Mouse (Mus musculus): ENCODE results near the gene Scgb1a1. TPM values are rescaled to one million over a fixed set of nuclear protein-coding genes. Genes with fewer than 3 reads are reported as not detected.
"Not testable (repeated sequence)": the region's sequence is repeated elsewhere in the genome, so short reads cannot be mapped to it uniquely, and the experiment has no call there.

Gene Scgb1a1
- polyA plus RNA-seq (2016; fragmentation: Nextera tagmentation; extraction: Ambion mirVana), result not detected in 2 replicates

DNA sequence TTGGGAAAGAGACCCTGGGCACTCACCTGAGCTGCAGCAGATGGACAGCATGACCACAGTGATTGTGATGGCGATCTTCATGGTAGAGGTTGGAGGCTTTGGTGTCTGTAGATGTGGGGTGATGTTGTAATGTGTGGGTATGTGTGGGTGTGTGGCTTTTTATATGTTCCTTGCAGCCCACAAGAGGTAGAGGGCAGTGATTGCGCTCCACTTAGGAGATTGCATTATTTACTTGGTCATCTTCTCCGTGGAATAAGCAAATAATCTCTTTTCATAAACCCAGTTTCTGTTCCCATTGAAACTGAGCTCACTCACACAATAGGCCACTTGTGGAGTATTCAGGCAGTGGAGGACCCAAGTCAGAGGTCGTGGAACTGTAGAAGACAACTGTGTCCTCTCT is at the start of gene Scgb1a1:
Scgb1a1 (minus strand) TSS at position 138 of the 400 bp plus-strand sequence.
- H3K36me3 ChIP-seq, result no peaks in the 10 kb centered on the region
- no peaks in the 10 kb centered on the region for H3K27me3 ChIP-seq
- H3K4me2 ChIP-seq (replicated peaks), result no peak within 1 kb of the TSS
- no peak within 1 kb of the TSS for H3K9ac ChIP-seq
- ATAC-seq (ENCODE audit: insufficient number of reproducible peaks, insufficient read depth, low FRiP score, low TSS enrichment), result no peak
- no peak within 1 kb of the TSS for H3K27ac ChIP-seq
- no peaks in the 10 kb centered on the region for H3K4me1 ChIP-seq
- no peak within 1 kb of the TSS for H3K4me3 ChIP-seq
- no peaks in the 10 kb centered on the region for H3K9me3 ChIP-seq
- WGBS, result 75% methylated on average over 4 of the region's 4 CpGs

DNA sequence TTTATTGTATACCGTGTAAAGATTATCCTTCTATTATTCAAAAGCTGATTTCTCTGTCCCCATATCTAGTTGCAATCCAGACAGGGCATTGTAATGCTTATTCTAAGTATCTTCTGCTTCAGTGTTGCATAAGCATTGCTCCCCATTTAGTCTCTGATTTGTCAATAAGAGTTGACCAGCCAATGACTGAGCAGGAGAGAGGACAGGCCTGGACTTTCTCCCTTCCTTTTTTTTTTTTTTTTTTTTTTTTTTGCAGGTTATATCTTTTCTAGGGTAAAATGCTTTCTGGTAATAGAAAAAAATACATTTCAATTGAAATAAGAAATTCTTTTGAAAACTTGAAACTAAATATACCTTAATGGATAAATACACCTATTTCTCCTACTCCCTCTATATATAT is 49.4 kb upstream of the Scgb1a1 start:
- Histone ChIP-seq H3K36me3 (no peaks in the 10 kb centered on the region), H3K4me1 (0 out of 2 replicates have a peak, but pooled peaks cover 7% of the 10 kb centered on the region), H3K27me3 (no peaks in the 10 kb centered on the region), H3K9me3 (no peaks in the 10 kb centered on the region), H3K9ac (no peak overlapping the region), H3K27ac (no peak overlapping the region), H3K4me2 (replicated peaks) (no peak overlapping the region), H3K4me3 (no peak overlapping the region)
- no peak for ATAC-seq (ENCODE audit: insufficient number of reproducible peaks, insufficient read depth, low FRiP score, low TSS enrichment)
- WGBS, result 92% methylated on average over 1 of the region's 1 CpGs

DNA sequence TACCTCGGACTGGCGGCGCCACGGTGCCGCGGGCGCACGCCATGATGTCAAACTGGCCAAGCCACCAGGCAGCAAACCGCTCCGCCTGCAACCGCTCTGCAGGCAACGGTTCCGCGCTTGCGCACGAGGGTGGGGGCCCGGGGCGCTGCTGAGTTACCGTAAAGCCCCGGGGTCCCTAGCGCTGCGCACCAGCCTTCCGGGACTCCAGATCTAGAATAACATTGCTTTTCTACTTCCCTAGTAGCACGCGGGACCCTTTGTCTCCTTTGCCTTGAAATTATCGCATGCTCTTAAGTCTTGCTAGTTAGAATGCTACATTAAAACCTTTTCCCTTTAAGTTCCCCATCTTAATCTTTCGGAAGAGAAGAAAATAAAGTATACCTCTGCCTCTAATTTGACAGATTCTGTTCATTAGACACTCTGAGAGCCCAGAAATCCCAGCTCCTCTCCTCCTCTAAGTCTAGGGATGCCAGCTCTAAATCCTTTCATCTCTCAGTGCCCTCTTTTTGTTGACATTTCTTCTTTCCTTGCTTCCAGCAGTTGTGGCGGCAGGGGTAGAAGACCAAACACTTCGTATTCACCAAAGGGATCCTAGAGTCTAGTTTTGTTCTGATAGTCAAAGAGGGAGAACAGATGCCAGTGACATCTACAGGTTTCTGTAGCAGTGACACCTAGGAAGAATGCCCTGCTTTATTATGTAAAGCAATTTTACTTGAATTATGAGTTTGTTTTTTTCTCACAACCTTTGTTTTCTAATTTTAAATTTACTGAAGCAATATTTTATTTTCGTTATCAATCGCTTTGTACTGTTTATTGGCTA is 48.0 kb upstream of the Scgb1a1 start, which contains the start of gene Asrgl1:
Asrgl1 (minus strand) TSS at position 125 of the 820 bp plus-strand sequence.
- peak within 1 kb of the TSS; percentile 58 for H3K4me3 ChIP-seq
- 11% methylated on average over 31 of the region's 31 CpGs for WGBS
- H3K4me2 ChIP-seq (replicated peaks), result peak within 1 kb of the TSS; percentile 95
- 0 out of 2 replicates have a peak, but pooled peaks cover 7% of the 10 kb centered on the region for H3K4me1 ChIP-seq
- H3K27me3 ChIP-seq, result no peaks in the 10 kb centered on the region
- peak; percentile 96 for ATAC-seq (ENCODE audit: insufficient number of reproducible peaks, insufficient read depth, low FRiP score, low TSS enrichment)
- no peaks in the 10 kb centered on the region for H3K9me3 ChIP-seq
- no peak within 1 kb of the TSS for H3K27ac ChIP-seq
- H3K9ac ChIP-seq, result peak within 1 kb of the TSS; percentile 64
- no peaks in the 10 kb centered on the region for H3K36me3 ChIP-seq

DNA sequence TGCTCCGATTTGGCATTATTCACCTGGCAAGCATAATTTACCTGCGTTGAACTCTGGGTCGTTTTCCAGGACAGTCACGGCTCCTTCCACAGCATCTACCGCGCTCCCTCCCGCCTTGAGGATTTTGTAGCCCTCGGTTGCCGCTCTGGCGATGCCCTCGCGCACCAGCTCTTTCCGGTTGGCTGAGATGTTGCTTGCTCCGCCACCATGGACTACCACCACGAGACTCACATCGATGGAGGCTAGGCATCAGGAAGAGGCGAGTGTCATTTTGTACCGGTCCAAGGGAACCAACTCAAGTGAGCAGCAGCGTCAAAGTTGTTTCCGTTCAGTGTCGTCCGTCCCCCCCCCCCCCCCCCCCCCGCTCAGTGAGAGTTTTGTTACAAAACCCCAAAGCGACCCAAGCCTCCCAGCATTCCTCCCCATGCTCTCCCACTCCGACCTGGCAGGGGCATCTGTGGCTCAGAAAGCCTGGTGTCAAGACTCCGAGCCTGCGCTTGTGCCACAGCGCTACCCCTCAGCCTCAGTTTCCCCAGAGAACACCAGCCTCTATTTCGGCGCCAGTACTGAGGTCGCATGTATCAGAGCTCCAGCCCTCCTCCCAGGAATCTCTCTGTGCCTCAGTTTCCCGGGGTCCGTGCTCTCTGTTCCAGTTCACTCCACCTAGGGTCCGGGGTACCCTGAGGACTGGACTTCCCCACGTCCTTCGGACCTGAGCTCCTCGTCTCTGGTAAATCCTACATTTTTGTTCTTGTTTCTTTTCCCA is 47.2 kb upstream of the Scgb1a1 start:
- peak overlapping the region; percentile 64 for H3K9ac ChIP-seq
- H3K36me3 ChIP-seq, result no peaks in the 10 kb centered on the region
- peak overlapping the region; percentile 95 for H3K4me2 ChIP-seq (replicated peaks)
- no peak overlapping the region for H3K27ac ChIP-seq
- 0 out of 2 replicates have a peak, but pooled peaks cover 7% of the 10 kb centered on the region for H3K4me1 ChIP-seq
- peak; percentile 74 for ATAC-seq (ENCODE audit: insufficient number of reproducible peaks, insufficient read depth, low FRiP score, low TSS enrichment)
- H3K9me3 ChIP-seq, result no peaks in the 10 kb centered on the region
- H3K27me3 ChIP-seq, result no peaks in the 10 kb centered on the region
- H3K4me3 ChIP-seq, result peak overlapping the region; percentile 58
- WGBS, result 1% methylated on average over 34 of the region's 37 CpGs

DNA sequence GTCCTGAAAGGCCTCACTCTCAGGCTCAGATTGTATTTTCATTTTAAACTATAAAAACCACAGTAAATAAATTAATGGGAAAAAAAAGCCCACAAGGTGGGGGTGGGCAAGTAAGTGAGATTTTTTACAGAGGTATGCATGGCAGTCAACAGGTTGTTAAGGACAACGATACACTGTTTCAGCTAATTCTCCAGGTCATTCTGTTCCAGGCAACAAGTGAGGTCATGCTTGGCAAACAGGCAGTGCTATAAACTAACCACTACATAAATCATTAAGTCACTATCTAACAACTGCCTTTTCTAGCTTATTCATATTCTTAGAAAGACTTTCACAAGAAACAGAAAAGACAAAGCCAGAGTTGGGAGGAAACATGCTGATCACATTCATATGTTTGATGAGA is 42.2 kb upstream of the Scgb1a1 start:
- H3K4me1 ChIP-seq, result 0 out of 2 replicates have a peak, but pooled peaks cover 7% of the 10 kb centered on the region
- WGBS, result 91% methylated on average over 1 of the region's 1 CpGs
- no peak for ATAC-seq (ENCODE audit: insufficient number of reproducible peaks, insufficient read depth, low FRiP score, low TSS enrichment)
- no peak overlapping the region for H3K9ac ChIP-seq
- H3K4me3 ChIP-seq, result no peak overlapping the region
- H3K27me3 ChIP-seq, result no peaks in the 10 kb centered on the region
- no peak overlapping the region for H3K4me2 ChIP-seq (replicated peaks)
- no peak overlapping the region for H3K27ac ChIP-seq
- no peaks in the 10 kb centered on the region for H3K9me3 ChIP-seq
- H3K36me3 ChIP-seq, result peaks cover 9% of the 10 kb centered on the region; the same call in 1 of the 2 replicates

DNA sequence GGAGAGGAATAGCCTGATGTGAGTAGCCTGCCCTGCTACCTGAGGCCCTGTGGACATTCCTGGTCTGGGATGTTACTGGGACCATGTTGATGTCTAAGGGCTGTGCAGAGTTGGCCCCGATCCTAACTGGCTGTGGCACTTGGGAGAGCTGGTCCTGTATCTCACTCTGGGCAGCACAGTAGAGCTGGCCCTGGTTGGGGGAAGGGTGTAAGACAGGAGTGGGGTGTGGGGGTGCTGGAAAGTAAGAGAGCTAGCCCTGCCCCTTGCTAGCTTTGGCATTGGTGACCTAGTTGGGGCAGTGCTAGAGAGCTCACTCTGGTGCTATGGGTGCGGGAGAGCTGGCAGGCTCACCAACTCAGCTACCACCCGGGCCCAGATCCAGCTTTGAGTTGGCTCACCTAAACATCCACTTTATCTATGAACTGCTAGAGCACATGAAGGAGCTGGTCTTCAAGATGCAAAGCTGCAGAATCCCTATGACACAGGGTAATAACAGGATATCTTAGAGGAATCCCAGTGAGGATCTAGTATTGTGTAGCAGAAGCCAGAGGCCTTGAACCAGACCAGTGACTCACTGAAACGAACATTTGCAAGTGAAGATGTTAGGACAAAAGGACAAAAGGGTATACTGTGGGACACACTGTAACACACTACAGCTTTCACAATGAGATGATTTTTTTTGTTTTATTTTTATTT is 40.9 kb upstream of the Scgb1a1 start:
- Histone ChIP-seq H3K4me2 (replicated peaks) (no peak overlapping the region), H3K27ac (no peak overlapping the region), H3K4me3 (no peak overlapping the region), H3K4me1 (0 out of 2 replicates have a peak, but pooled peaks cover 3% of the 10 kb centered on the region), H3K9me3 (no peaks in the 10 kb centered on the region), H3K36me3 (peaks cover 9% of the 10 kb centered on the region; the same call in 1 of the 2 replicates), H3K9ac (no peak overlapping the region), H3K27me3 (no peaks in the 10 kb centered on the region)
- 91% methylated on average over 4 of the region's 4 CpGs for WGBS
- ATAC-seq (ENCODE audit: insufficient number of reproducible peaks, insufficient read depth, low FRiP score, low TSS enrichment), result no peak

DNA sequence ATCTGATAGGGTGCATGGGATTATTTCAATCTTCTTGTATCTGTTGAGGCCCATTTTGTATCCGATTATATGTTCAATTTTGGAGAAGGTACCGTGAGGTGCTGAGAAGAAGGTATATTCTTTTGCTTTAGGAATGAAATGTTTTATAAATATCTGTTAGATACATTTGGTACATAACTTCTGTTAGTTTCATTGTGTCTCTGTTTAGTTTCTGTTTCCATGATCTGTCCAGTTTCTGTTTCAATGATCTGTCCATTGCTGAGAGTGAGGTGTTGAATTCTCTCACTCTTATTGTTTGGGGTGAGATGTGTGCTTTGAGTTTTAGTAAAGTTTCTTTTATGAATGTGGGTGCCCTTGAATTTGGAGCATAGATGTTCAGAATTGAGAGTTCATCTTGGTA is 36.2 kb upstream of the Scgb1a1 start:
- not testable (repeated sequence) for H3K27ac ChIP-seq; H3K27me3 ChIP-seq; H3K4me2 ChIP-seq (replicated peaks); H3K4me1 ChIP-seq; H3K9me3 ChIP-seq; H3K36me3 ChIP-seq; ATAC-seq (ENCODE audit: insufficient number of reproducible peaks, insufficient read depth, low FRiP score, low TSS enrichment); H3K9ac ChIP-seq; H3K4me3 ChIP-seq
- 88% methylated on average over 2 of the region's 2 CpGs for WGBS

DNA sequence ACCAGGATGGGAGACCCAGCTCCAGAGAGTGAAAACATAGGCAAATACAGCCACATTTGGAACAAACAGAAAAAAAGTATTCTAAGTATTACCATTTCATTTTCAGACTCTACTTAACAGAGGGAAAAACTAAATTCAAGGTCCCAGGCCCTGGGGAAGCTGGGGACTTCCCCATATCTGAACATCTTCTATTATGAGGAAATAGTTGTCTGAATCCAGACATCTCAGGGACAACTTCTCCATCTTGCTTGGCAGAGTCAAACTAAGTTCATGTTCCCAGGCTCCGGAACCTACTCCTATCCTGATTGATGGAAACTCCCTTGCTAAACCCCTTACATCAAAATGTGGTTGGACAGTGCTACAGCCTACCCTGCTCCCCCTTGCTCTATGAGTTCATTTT is 34.6 kb upstream of the Scgb1a1 start:
- Histone ChIP-seq H3K4me3 (no peak overlapping the region), H3K9ac (no peak overlapping the region), H3K4me2 (replicated peaks) (no peak overlapping the region), H3K27ac (no peak overlapping the region), H3K9me3 (no peaks in the 10 kb centered on the region), H3K27me3 (no peaks in the 10 kb centered on the region), H3K36me3 (peaks cover 5% of the 10 kb centered on the region; the same call in 1 of the 2 replicates), H3K4me1 (no peaks in the 10 kb centered on the region)
- no peak for ATAC-seq (ENCODE audit: insufficient number of reproducible peaks, insufficient read depth, low FRiP score, low TSS enrichment)
- WGBS, result 98% methylated on average over 1 of the region's 1 CpGs

DNA sequence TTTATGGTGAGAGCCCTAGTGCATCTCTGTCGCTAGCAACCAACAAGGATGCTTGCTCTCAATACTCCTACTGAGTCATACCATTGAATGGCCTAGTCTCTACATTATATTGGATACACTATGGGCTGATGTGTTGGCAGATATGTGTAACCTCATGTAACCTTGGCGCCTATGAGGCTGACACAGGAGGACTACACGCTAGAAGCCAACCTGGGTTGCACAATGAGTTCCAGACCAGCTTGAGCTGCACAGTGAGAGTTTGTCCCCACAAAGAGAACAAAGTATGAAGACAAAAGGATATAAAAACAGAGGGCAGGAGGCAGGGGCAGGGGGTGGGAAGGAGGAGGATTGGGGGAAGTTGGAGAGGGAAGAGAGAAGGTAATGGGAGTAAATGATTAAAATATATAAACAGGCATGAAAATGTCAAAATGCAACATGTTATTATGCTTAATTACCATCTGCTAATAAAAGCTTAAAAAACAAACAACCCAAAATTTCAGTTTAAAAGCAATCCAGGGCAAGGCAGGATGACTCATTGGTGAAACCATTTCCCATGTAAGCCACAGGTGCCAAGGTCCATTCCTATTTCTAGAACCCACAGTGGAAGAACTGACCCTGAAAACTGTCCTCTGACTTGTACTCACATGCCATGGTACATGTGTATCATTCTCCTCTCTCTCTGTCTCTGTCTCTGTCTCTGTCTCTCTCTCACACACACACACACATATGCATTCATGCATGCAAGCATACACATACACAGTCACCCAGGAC is 32.1 kb upstream of the Scgb1a1 start:
- Histone ChIP-seq H3K4me2 (replicated peaks) (no peak overlapping the region), H3K4me3 (no peak overlapping the region), H3K36me3 (no peaks in the 10 kb centered on the region), H3K9ac (no peak overlapping the region), H3K4me1 (no peaks in the 10 kb centered on the region), H3K27ac (no peak overlapping the region), H3K9me3 (no peaks in the 10 kb centered on the region), H3K27me3 (no peaks in the 10 kb centered on the region)
- no peak for ATAC-seq (ENCODE audit: insufficient number of reproducible peaks, insufficient read depth, low FRiP score, low TSS enrichment)
- WGBS, result 87% methylated on average over 3 of the region's 3 CpGs

DNA sequence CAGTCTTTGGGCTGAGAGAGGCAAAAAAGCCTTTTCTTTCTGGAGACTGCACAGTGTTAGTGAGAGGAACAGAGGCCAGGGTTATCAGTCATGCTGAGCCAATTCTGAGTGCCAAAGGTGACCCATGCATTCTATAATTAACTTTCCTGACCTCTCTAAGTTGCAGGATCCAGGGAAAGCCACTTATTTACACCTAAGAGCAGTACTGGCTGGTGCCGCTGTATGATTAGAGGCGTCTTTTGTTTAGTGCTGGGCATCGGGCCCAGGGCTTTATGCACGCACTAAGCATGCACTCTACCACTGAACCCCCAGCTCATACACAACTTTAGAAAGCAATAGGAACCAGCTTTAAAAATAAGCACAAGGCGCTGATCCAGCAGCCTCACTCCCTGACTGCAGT is 29.5 kb upstream of the Scgb1a1 start:
- Histone ChIP-seq H3K4me3 (no peak overlapping the region), H3K27me3 (no peaks in the 10 kb centered on the region), H3K36me3 (peaks cover 14% of the 10 kb centered on the region; the same call in 1 of the 2 replicates), H3K9ac (no peak overlapping the region), H3K4me1 (no peaks in the 10 kb centered on the region), H3K9me3 (no peaks in the 10 kb centered on the region), H3K27ac (no peak overlapping the region), H3K4me2 (replicated peaks) (no peak overlapping the region)
- WGBS, result 90% methylated on average over 5 of the region's 5 CpGs
- ATAC-seq (ENCODE audit: insufficient number of reproducible peaks, insufficient read depth, low FRiP score, low TSS enrichment), result no peak

DNA sequence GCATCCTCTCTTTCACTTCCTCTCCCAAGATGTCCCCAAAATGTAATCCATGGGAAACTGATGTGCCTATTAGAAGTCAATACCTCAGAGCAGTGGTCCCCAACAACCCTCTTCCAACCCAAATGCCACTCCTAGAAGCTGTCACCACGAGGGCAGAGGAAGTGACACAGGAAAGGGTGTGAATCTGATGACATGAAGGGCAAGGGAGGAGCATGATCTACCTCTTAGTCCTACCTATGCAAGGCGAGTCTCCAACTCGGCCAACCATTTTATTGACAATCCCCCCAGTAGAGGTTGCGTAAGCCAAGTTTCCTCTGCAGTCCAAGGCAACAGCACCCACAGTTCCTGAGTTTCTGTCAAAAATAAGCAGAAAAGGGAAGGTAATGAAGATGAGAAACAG is 28.5 kb upstream of the Scgb1a1 start:
- ATAC-seq (ENCODE audit: insufficient number of reproducible peaks, insufficient read depth, low FRiP score, low TSS enrichment), result no peak

More for the DNA sequence above, 28.5 kb upstream of the Scgb1a1 start:
- Histone ChIP-seq H3K4me2 (replicated peaks) (no peak overlapping the region), H3K9me3 (no peaks in the 10 kb centered on the region), H3K9ac (no peak overlapping the region), H3K36me3 (peaks cover 14% of the 10 kb centered on the region; the same call in 1 of the 2 replicates), H3K4me1 (no peaks in the 10 kb centered on the region), H3K4me3 (no peak overlapping the region), H3K27ac (no peak overlapping the region), H3K27me3 (no peaks in the 10 kb centered on the region)
- 81% methylated on average over 4 of the region's 4 CpGs for WGBS

Measured in embryonic facial prominence, embryonic 12.5 days (tissue).